Mouse (Mus musculus): Measurements from ENCODE around the gene Rras.

The Rras gene

DNA sequence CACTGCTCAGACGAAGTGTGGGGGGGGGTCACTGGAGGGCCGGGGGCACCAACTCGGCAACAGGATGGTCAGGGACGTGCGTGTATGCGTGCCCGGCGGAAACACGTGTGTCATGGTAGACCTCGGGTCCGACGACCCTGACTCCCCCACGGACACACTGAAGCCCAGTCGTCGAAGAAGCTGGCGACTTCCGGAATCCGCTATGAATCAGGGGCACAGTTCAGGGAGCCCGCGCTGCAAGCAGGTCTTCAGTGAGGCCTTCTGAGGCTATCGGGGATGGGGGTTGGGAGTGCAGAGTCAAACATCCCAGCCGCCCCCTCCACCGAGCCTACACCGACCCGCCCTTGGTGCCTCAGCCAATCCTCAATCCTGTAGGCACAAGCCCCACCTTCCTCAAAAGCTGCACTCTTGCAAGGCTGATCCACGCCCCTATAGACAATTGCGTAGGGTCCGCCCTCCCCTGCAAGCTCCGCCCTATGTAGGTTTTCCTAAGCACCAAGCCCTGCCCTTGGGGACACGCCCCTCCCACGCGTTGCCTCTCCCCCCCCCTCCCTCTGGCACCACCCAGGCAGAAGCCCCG, 36.3 kb downstream of the Rras start:
- DNase-seq: peak; percentile 93

DNA sequence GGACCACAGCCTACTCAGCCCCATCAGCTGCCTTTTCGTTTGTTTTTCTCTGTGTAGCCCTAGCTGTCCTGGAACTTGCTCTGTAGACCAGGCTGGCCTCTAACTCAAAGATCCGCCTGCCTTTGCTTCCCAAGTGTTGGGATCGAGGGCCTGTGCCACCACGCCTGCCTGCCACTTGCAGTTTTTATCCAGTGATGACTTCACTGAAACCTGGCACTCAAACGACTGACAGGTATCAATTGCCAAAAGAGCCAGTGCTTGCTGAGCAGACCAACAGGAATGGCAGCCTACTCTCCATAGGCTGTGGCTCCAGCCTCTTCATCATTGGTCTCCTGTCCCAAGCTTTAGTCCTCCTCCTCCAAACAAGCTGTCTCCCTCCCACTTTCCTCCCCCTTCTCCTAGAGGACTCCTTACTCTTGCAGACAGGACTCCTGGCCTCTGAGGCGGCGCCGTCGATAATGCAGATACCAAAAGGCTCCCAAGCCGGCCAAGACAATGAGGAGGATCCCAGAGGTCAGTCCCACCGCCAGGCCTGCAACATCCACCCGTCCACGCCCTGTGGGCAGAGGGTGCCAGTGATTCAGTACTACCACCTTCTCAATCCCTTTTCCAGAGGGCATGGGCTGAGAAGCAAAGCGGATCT, 38.7 kb downstream of the Rras start:
- DNase-seq: no peak

DNA sequence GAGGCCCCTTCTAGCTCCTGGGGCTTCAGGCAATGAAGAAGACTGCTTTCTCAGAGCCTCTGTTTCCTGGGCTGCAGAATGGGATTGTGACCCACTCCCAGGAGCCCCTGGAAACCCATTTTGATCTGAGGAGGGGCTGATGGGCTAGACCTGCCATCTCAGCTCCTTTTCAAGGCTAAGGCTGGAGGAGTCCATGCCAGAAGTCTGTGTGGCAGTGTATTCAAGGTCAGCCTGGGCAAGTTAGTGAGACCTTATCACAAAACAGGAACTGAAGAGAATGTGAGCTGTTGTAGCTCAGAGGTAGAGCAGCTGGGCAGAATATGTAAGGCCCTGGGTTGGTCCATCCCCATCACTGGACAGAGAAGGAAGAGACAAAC, 39.2 kb downstream of the Rras start:
- DNase-seq: no peak

DNA sequence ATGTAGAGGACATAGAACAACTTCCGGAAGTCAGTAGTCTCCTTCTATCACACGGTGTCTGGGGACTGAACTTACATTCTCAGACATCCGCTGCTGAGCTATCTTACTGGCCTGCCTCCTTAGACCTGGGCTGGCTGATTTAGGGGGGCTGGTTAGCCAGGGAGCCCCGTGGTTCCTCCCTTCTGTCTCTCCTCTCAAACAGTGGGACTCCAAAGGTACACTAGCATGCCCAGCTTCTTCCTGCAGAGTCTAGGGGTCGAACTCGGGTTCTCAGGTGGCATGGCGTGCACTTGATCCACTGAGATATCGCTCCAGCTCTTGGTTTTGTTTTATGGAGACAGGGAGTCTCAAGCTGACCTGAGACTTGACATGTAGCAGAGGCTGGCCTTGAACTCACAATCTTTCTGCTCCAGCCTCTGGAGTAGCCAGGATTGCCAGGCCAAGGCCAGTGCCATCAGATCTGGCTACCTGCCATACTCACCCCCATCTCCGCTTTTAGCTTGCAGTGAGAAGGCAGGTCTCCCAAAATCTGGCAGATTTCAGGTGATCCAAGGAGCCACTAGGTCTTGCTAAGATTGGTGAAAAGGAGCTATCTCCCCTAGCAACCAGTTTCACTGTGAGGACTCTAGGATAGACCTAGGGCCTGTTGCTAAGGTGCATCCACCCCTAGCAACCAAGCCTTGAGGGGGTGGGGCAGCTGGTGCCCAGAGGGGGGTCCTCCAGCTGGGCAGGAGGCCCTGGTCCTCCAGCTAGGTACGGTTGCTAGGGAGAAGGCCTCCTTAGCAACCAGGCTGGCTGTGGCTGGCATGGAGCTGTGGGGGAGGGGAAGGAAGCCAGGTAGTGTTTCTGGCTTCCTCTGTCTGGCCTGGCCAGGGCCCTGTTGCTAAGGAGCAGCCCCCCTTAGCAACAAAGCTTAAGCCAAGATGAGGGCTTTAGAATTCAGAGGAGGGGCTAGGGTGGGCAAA, 41.1 kb downstream of the Rras start:
- DNase-seq: no peak

DNA sequence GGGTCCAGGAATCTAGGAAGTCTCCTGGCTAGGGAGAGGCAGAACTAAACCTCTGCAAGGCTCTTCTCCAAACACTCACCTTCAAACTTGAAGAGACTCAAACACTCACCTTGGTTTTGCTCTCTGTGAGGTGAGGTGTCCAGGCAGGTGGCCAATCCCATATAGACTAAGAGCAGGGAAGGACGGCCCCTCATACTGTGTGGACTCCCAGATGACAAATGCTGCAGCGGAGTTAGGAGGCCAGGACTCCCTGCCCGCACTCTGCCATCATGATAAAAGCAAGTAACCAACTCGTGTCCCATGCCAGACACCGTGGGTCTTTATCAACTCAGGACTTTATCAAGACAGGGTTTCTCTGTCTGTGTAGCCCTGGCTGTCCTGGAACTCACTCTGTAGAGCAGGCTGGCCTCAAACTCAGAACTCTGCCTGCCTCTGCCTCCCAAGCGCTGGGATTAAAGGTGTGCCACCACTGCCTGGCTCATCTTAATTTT, 42.9 kb downstream of the Rras start:
- DNase-seq: no peak

DNA sequence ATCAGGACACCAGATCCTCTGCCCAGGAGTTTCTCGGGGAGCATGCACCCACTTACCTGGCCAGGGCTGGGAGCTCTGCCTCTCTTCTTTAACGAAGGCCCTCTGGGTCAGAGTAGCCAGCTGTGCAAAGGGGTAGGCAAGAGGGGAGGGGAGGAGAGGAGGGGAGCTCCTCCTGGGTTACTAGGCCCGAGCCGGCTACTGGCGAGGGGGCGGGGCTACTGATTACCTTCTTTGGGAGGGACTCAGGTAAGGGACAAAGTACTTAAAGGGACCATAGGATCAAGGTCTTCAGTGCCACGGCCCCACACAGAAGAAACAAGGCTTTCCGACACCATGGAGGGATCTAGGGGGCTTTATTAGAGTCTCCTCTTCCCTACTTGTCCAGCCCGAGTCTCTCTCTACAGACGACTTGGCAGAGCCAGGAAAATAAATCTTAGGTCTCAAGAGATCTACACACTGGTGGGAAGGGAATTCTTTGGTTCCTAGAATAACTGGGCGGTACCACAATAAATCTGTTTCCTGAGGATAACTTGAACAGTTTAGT, 43.8 kb downstream of the Rras start:
- no peak for DNase-seq

DNA sequence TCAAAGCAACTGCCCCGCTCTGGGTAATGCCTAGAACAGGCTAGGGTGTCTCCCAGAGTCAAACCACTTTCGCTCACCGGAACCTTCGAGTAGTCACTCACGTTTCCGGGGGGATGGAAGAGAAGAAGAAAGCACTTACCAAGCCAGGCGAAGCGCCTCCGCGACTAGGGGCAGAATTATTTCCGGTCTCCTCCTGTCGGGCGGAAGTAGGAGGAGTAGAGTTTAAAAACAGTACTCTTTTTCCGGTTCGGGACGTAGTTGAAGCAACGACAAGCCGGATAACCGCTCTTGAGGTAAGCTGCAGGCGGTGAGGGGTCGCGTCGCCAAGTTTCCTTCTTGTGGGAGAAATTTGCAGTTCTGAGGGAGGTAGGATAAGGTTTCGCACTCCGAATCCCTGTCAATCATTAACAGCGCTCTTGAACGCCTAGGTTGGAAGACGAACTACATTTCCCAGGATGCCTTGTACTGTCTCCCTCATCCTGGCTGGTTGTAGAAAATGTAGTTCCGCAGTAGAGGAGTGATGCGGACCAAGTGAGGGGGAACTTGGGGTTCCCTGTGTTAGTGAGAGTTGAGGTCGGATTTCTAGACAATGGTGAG, 44.6 kb downstream of the Rras start, which contains the start of the genes Nosip and Prrg2:
TSS of gene Nosip (plus strand) at position 191 of the 597 bp plus-strand sequence.
TSS of gene Prrg2 (minus strand) at position 439 of the 597 bp plus-strand sequence.
- DNase-seq: peak; percentile 93

DNA sequence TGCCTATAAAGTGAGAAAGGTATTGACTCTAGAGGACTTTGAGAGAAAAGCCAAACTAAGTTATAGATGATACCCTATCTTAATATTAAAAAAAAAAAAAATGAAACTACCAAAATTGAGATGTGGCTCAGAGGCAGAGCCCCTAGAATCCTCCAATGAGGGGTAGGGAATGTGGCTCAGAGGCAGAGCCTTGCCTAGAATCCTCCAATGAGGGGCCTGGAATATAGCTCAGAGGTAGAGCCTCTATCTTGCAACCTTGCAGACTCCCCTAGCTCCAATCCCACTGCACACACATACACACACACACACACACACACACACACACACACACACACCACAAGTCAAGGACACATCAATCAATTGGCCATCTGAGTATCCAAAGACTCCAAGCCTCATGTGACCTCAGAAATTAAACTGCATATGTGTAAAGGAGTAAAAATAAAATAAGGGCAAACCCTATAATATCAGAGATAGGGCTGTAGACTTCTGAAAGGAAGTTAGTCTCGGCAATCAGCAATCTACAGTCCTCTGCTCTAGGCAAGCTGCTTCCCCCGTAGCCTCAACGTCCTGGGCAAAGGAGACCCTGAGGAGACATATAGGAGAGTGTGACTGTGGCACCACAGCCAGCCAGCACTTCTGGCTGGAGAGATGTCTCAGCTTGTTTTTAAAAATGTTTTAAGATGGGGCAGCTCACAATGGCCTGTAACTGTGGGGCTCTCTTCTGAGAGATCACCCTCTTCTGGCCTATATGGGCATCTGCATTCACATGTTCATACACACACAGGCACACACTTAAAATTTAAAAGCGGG, 49.6 kb downstream of the Rras start:
- no peak for DNase-seq

DNA sequence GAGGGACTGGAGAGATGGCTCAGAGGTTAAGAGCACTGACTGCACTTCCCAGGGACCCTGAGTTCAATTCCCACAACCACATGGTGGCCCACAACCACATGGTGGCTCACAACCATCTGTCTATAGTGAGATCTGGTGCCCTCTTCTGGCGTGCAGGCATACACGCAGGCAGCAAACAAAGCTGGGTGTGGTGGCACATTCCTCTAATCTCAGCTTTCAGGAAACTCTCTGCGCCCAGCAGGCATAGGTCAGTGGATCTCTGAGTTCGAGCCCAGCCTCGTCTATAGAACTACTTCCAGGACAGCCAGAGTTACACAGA, 50.2 kb downstream of the Rras start:
- no peak for DNase-seq

DNA sequence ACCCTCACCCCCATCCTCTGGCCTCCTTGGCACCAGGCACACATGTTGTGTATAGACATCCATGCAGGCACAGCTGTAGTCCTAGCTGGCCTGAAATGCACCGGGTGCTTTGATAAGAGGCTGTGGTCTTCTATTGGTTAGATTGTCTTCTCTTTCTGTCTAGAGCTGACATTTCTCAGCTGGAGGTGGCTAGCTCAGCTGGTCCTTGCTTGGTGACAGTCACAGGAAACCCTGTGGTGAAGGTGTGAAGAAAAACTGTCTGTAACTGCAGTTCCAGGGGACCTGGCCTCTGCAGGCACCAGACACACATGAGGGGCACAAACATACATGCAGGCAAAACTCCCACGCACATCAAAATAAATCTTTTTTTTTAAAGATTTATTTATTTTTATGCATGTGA, 51.9 kb downstream of the Rras start:
- no peak for DNase-seq
